Mouse (Mus musculus): ENCODE measurements at regions not wholly inside any gene's neighbourhood (a gene's known extent, or its start where the extent isn't known, plus 50 kb on each side); places are given as distances from the start of the nearest gene placed in this dataset.

GRCm38 (mm10) chr11:93696982-93697541, 188.5 kb downstream of the Utp18 start:
- TF ChIP-seq ZC3H11A (IDR thresholded peaks at IDR 0.05; ENCODE audit: borderline replicate concordance, low read depth, low read length) (no peak), ZNF384 (IDR thresholded peaks at IDR 0.05; ENCODE audit: low read depth, low read length) (no peak), HCFC1 (IDR thresholded peaks at IDR 0.05; ENCODE audit: borderline replicate concordance, insufficient read depth, low read length) (no peak), MAFK (IDR thresholded peaks at IDR 0.05; ENCODE audit: insufficient read depth, low read depth, low read length) (no peak)

Data from ES-E14 (cell line).